In the genomic region with DNA sequence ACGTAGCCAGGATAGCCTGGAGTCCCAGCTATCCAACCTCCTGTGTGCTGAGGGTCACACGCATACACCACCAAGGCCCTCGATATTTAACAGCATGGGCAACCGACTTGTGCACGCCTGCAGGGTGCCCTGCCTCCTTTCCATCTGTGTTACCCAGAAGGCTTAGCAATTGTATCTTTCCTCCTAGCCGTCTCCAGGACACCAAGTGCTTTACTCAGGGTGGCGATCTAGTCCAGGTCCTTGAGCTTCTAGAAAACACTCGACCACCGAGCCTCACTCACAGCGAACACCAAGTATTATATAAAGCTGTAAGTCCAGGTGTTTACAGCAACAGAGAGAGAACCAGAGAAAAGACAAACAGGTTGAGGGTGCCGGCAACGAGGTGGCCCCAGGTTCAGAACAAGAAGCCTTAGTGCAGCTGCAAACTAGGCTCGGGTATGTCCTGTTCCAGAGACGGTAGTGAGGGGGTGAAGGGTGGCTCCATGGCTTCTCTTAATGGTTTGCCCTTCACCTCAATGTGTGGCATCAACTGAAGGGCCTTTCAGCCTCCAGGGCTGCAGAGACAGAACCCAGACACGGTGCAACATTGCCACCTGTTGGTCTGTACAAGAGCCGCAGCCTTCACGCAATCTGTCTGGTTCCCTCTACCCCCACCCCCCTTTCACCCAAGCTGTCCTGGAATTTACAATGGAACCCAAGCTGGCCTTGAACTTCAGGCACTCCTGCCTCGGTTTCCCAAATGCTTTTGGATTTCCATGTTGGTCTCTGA, we compare ENCODE assay signal across 8 mouse cellular contexts. TPM values are rescaled to one million over a fixed set of nuclear protein-coding genes. Genes with fewer than 3 reads are reported as not detected.
DNase-seq lines count a peak whose midpoint lies in the region; ATAC-seq lines count a peak whose summit lies in the region.

No protein-coding gene starts in this region.

- peaks cover 6% of the 10 kb centered on the region; the same call in 1 of the 2 replicates for H3K4me1 ChIP-seq in forebrain, embryonic 15.5 days
- no peaks in the 10 kb centered on the region for H3K4me1 ChIP-seq in hindbrain, embryonic 16.5 days (ENCODE audit: control insufficient read depth, insufficient read depth, low read depth, low read length)

- H3K9me3 ChIP-seq in forebrain, embryonic 15.5 days, result no peaks in the 10 kb centered on the region
- no peaks in the 10 kb centered on the region for H3K9me3 ChIP-seq in hindbrain, embryonic 16.5 days (ENCODE audit: control insufficient read depth, low read length)

- no peak overlapping the region for H3K4me3 ChIP-seq in forebrain, embryonic 15.5 days
- no peak overlapping the region for H3K4me3 ChIP-seq in hindbrain, embryonic 16.5 days (ENCODE audit: low read length)

- 50% methylated on average over 18 of the region's 18 CpGs for WGBS in forebrain, embryonic 15.5 days
- WGBS in hindbrain, embryonic 16.5 days, result 51% methylated on average over 18 of the region's 18 CpGs

- H3K27me3 ChIP-seq in forebrain, embryonic 15.5 days, result no peaks in the 10 kb centered on the region
- no peaks in the 10 kb centered on the region for H3K27me3 ChIP-seq in hindbrain, embryonic 16.5 days (replicated peaks; ENCODE audit: control insufficient read depth, insufficient read depth, low read length)

- ATAC-seq in forebrain, embryonic 15.5 days (replicated peaks), result peak; percentile 65
- ATAC-seq in hindbrain, embryonic 16.5 days, result peak; percentile 84

- H3K27ac ChIP-seq in forebrain, embryonic 15.5 days (replicated peaks), result no peak overlapping the region
- no peak overlapping the region for H3K27ac ChIP-seq in hindbrain, embryonic 16.5 days (ENCODE audit: low read depth, low read length)

- peak; percentile 60 to 89 for DNase-seq in adrenal gland, adult (ENCODE audit: inconsistent age in 2 of 2, low spot score in 1 of 2)
- DNase-seq in adrenal gland, adult 8-10 months, result no peak
- peak; percentile 76 for DNase-seq in cerebellum, adult 11 months
- DNase-seq in left cerebral cortex, adult 8-10 months (ENCODE audit: low spot score in 2 of 2), result peak; percentile 40 to 43
- peak; percentile 87 for DNase-seq in mesoderm, embryonic 11.5 days (ENCODE audit: low read depth, low spot score)
- DNase-seq in right cerebral cortex, postnatal 4 days, result peak; percentile 75

- no peaks in the 10 kb centered on the region for H3K36me3 ChIP-seq in forebrain, embryonic 15.5 days
- H3K36me3 ChIP-seq in hindbrain, embryonic 16.5 days (ENCODE audit: control insufficient read depth, insufficient read depth, low read length), result no peaks in the 10 kb centered on the region

- no peak overlapping the region for H3K4me2 ChIP-seq in forebrain, embryonic 15.5 days (replicated peaks)
- no peak overlapping the region for H3K4me2 ChIP-seq in hindbrain, embryonic 16.5 days (ENCODE audit: low read length)

- no peak overlapping the region for H3K9ac ChIP-seq in forebrain, embryonic 15.5 days (replicated peaks)
- H3K9ac ChIP-seq in hindbrain, embryonic 16.5 days (ENCODE audit: low read depth, low read length), result no peak overlapping the region

RNA-seq across cellular contexts. Expression of gene Qprt, which starts 11.6 kb away (rescaled TPM):
- total RNA-seq in adrenal gland, adult 8-10 months (2022), result under 1 TPM; 0.12 to 0.83 (median 0.31) TPM
- polyA plus RNA-seq in forebrain, embryonic 15.5 days (2015; fragmentation: Nextera tagmentation; extraction: Ambion mirVana), result 0.50 and 0.66 TPM in 2 replicates
- 1.1 TPM in 2 replicates for polyA plus RNA-seq in hindbrain, embryonic 16.5 days (2015; fragmentation: Nextera tagmentation; extraction: Ambion mirVana)
- total RNA-seq in left cerebral cortex, adult 8-10 months (2022), result under 1 TPM in 3 of 4 experiments, not detected in 1; 0.19 to 0.50 (median 0.28) TPM

RNA-seq across cellular contexts. Expression of gene AI467606, which starts 19.3 kb away (rescaled TPM):
- 1 to 10 TPM; 1.4 to 1.8 (median 1.5) TPM for total RNA-seq in adrenal gland, adult 8-10 months (2022)
- polyA plus RNA-seq in forebrain, embryonic 15.5 days (2015; fragmentation: Nextera tagmentation; extraction: Ambion mirVana), result 1.3 and 1.6 TPM in 2 replicates
- polyA plus RNA-seq in hindbrain, embryonic 16.5 days (2015; fragmentation: Nextera tagmentation; extraction: Ambion mirVana), result 2.2 and 2.4 TPM in 2 replicates
- total RNA-seq in left cerebral cortex, adult 8-10 months (2022), result 1 to 10 TPM in 3 of 4 experiments, under 1 TPM in 1; 0.97 to 2.6 (median 1.7) TPM

RNA-seq across cellular contexts. Expression of gene Zg16, which starts 23.3 kb away (rescaled TPM):
- not detected for total RNA-seq in adrenal gland, adult 8-10 months (2022)
- polyA plus RNA-seq in forebrain, embryonic 15.5 days (2015; fragmentation: Nextera tagmentation; extraction: Ambion mirVana), result not detected in 2 replicates
- not detected in 2 replicates for polyA plus RNA-seq in hindbrain, embryonic 16.5 days (2015; fragmentation: Nextera tagmentation; extraction: Ambion mirVana)
- not detected for total RNA-seq in left cerebral cortex, adult 8-10 months (2022)

RNA-seq across cellular contexts. Expression of gene Spn, which starts 27.2 kb away (rescaled TPM):
- 1 to 10 TPM; 1.2 to 2.0 (median 1.7) TPM for total RNA-seq in adrenal gland, adult 8-10 months (2022)
- polyA plus RNA-seq in forebrain, embryonic 15.5 days (2015; fragmentation: Nextera tagmentation; extraction: Ambion mirVana), result not detected in 2 replicates
- 0.07 TPM in 1 of 2 replicates, not detected in the other for polyA plus RNA-seq in hindbrain, embryonic 16.5 days (2015; fragmentation: Nextera tagmentation; extraction: Ambion mirVana)
- total RNA-seq in left cerebral cortex, adult 8-10 months (2022), result under 1 TPM in 3 of 4 experiments, not detected in 1; 0.09 to 0.30 (median 0.13) TPM
